Mouse (Mus musculus): ENCODE measurements around the gene Nkd1.

GRCm38 (mm10) chr8:88566119-88566518 is 45.0 kb downstream of the Nkd1 start:
- TF ChIP-seq POLR2A (IDR thresholded peaks at IDR 0.05; ENCODE audit: borderline replicate concordance, extremely low read depth, low read depth, low read length) (no peak), CTCF (IDR thresholded peaks at IDR 0.05; ENCODE audit: insufficient read depth, low read length) (no peak)

Measured in lung, adult 2 months (tissue).